Mouse (Mus musculus): ENCODE data around the gene Exoc3l2. TPM values are rescaled to one million over a fixed set of nuclear protein-coding genes. Genes with fewer than 3 reads are reported as not detected.

Gene Exoc3l2
- total RNA-seq, 2 experiments from 2014 or later: 0.26 to 0.36 TPM

- intact Hi-C loops (cut with DNase I): no loop called here
- DNase-seq (ENCODE audit: extremely low spot score in 1 of 2, low spot score in 2 of 2): no peak
- no peak for TF ChIP-seq CTCF (IDR thresholded peaks at IDR 0.05)
- Histone ChIP-seq H3K4me3 (no peak overlapping the region), H3K27ac (no peak overlapping the region)
Measured at GRCm38 (mm10) chr7:19534676-19535075, 71.5 kb downstream of the Exoc3l2 start.

GRCm38 (mm10) chr7:19540771-19541566 lies 77.8 kb downstream of the Exoc3l2 start:
- DNase-seq (ENCODE audit: extremely low spot score in 1 of 2, low spot score in 2 of 2): no peak
- H3K4me3 ChIP-seq: no peak overlapping the region
- TF ChIP-seq CTCF (IDR thresholded peaks at IDR 0.05): no peak
- intact Hi-C loops (cut with DNase I): no loop called here
- H3K27ac ChIP-seq: no peak overlapping the region

- intact Hi-C loops (cut with DNase I): no loop called here
- H3K4me3 ChIP-seq: no peak overlapping the region
- H3K27ac ChIP-seq: no peak overlapping the region
- no peak for DNase-seq (ENCODE audit: extremely low spot score in 1 of 2, low spot score in 2 of 2)
- TF ChIP-seq CTCF (IDR thresholded peaks at IDR 0.05): no peak
Measured at GRCm38 (mm10) chr7:19541681-19542154, 78.6 kb downstream of the Exoc3l2 start.

GRCm38 (mm10) chr7:19542155-19542691 lies 79.1 kb downstream of the Exoc3l2 start:
- intact Hi-C loops (cut with DNase I): no loop called here
- no peak for DNase-seq (ENCODE audit: extremely low spot score in 1 of 2, low spot score in 2 of 2)
- no peak for TF ChIP-seq CTCF (IDR thresholded peaks at IDR 0.05)

GRCm38 (mm10) chr7:19543584-19543983 lies 80.5 kb downstream of the Exoc3l2 start:
- no peak overlapping the region for H3K4me3 ChIP-seq
- TF ChIP-seq CTCF (IDR thresholded peaks at IDR 0.05): peak; percentile 52
- intact Hi-C loops (cut with DNase I): no loop called here
- H3K27ac ChIP-seq: no peak overlapping the region
- DNase-seq (ENCODE audit: extremely low spot score in 1 of 2, low spot score in 2 of 2): no peak

More at GRCm38 (mm10) chr7:19542155-19542691, 79.1 kb downstream of the Exoc3l2 start:
- Histone ChIP-seq H3K4me3 (no peak overlapping the region), H3K27ac (no peak overlapping the region)

GRCm38 (mm10) chr7:19546007-19546406 lies 82.9 kb downstream of the Exoc3l2 start:
- intact Hi-C loops (cut with DNase I): no loop called here

More at GRCm38 (mm10) chr7:19546007-19546406, 82.9 kb downstream of the Exoc3l2 start:
- no peak for TF ChIP-seq CTCF (IDR thresholded peaks at IDR 0.05)
- Histone ChIP-seq H3K27ac (no peak overlapping the region), H3K4me3 (no peak overlapping the region)
- DNase-seq (ENCODE audit: extremely low spot score in 1 of 2, low spot score in 2 of 2): no peak

Other genes starting within 250 kb of the Exoc3l2 start
- 10 to 100 TPM; 42.7 to 46.8 TPM for gene Opa3, start 235.0 kb upstream of the Exoc3l2 start, total RNA-seq (2021)
- 10 to 100 TPM; 13.2 to 14.6 TPM for gene Vasp, start 191.5 kb upstream of the Exoc3l2 start, total RNA-seq (2021)
- not detected for gene Ppm1n, start 183.3 kb upstream of the Exoc3l2 start, total RNA-seq (2021)
- gene Rtn2, start 180.7 kb upstream of the Exoc3l2 start, total RNA-seq (2021): 100 to 1,000 TPM; 110 to 122 TPM
- 10 to 100 TPM; 27.0 to 59.5 TPM for gene Fosb, start 153.3 kb upstream of the Exoc3l2 start, total RNA-seq (2021)
- gene Ercc1, start 118.6 kb upstream of the Exoc3l2 start, total RNA-seq (2021): 10 to 100 TPM; 48.9 to 51.8 TPM
- gene Cd3eap, start 103.8 kb upstream of the Exoc3l2 start, total RNA-seq (2021): 10 to 100 TPM; 17.0 to 17.8 TPM
- 1 to 10 TPM; 7.7 to 7.8 TPM for gene Ppp1r13l, start 103.6 kb upstream of the Exoc3l2 start, total RNA-seq (2021)
- gene Ercc2, start 81.3 kb upstream of the Exoc3l2 start, total RNA-seq (2021): 10 to 100 TPM; 37.2 TPM
- gene Klc3, start 59.2 kb upstream of the Exoc3l2 start, total RNA-seq (2021): 1 to 10 TPM; 2.4 to 4.1 TPM
- gene Ckm, start 58.6 kb upstream of the Exoc3l2 start, total RNA-seq (2021): not detected
- 10 to 100 TPM; 79.1 to 79.5 TPM for gene Mark4, start 4.5 kb upstream of the Exoc3l2 start, total RNA-seq (2021)
- gene Bloc1s3, start 45.0 kb downstream of the Exoc3l2 start, total RNA-seq (2021): 1 to 10 TPM; 6.7 to 7.9 TPM
- 10 to 100 TPM; 16.6 to 18.4 TPM for gene Trappc6a, start 45.1 kb downstream of the Exoc3l2 start, total RNA-seq (2021)
- under 1 TPM; 0.44 to 0.84 TPM for gene Nkpd1, start 54.5 kb downstream of the Exoc3l2 start, total RNA-seq (2021)
- gene Ppp1r37, start 99.7 kb downstream of the Exoc3l2 start, total RNA-seq (2021): 100 to 1,000 TPM; 148 to 150 TPM
- gene Zfp296, start 114.0 kb downstream of the Exoc3l2 start, total RNA-seq (2021): 1 to 10 TPM; 1.5 to 2.0 TPM
- 10 to 100 TPM; 50.1 to 50.8 TPM for gene Gemin7, start 114.3 kb downstream of the Exoc3l2 start, total RNA-seq (2021)
- 10 to 100 TPM; 92.7 to 98.3 TPM for gene Clasrp, start 141.2 kb downstream of the Exoc3l2 start, total RNA-seq (2021)
- 1 to 10 TPM; 7.2 to 7.7 TPM for gene Relb, start 166.1 kb downstream of the Exoc3l2 start, total RNA-seq (2021)
- 100 to 1,000 TPM; 137 to 139 TPM for gene Clptm1, start 201.7 kb downstream of the Exoc3l2 start, total RNA-seq (2021)
- not detected for gene Apoc2, start 214.6 kb downstream of the Exoc3l2 start, total RNA-seq (2021)
- gene Gm44805, start 218.1 kb downstream of the Exoc3l2 start, total RNA-seq (2021): not detected
- gene Apoc4, start 218.1 kb downstream of the Exoc3l2 start, total RNA-seq (2021): not detected
- 1 to 10 TPM; 3.5 to 3.7 TPM for gene Apoc1, start 229.3 kb downstream of the Exoc3l2 start, total RNA-seq (2021)
- 1,000 to 10,000 TPM; 1,824 to 1,912 TPM for gene Apoe, start 235.9 kb downstream of the Exoc3l2 start, total RNA-seq (2021)

Data from left cerebral cortex, adult 2 months (tissue).